Mouse (Mus musculus): ENCODE measurements at regions not wholly inside any gene's neighbourhood (a gene's known extent, or its start where the extent isn't known, plus 50 kb on each side); places are given as distances from the start of the nearest gene placed in this dataset.
"Not testable (repeated sequence)": the region's sequence is repeated elsewhere in the genome, so short reads cannot be mapped to it uniquely, and the experiment has no call there.

GRCm38 (mm10) chr11:45333756-45334155, 518.1 kb upstream of the Clint1 start:
- DNase-seq (ENCODE audit: extremely low spot score in 1 of 2, low spot score in 2 of 2), result no peak
- intact Hi-C loops (cut with DNase I), result no loop called here

GRCm38 (mm10) chr11:45349331-45349730, 502.5 kb upstream of the Clint1 start:
- intact Hi-C loops (cut with DNase I), result no loop called here

GRCm38 (mm10) chr11:45365343-45365742, 486.5 kb upstream of the Clint1 start:
- intact Hi-C loops (cut with DNase I), result no loop called here

More at GRCm38 (mm10) chr11:45349331-45349730, 502.5 kb upstream of the Clint1 start:
- DNase-seq (ENCODE audit: extremely low spot score in 1 of 2, low spot score in 2 of 2), result no peak

GRCm38 (mm10) chr11:45389243-45390146, 462.4 kb upstream of the Clint1 start:
- no peak for DNase-seq (ENCODE audit: extremely low spot score in 1 of 2, low spot score in 2 of 2)
- intact Hi-C loops (cut with DNase I), result no loop called here

More at GRCm38 (mm10) chr11:45365343-45365742, 486.5 kb upstream of the Clint1 start:
- DNase-seq (ENCODE audit: extremely low spot score in 1 of 2, low spot score in 2 of 2), result no peak

- peak in 1 of 2 experiments; percentile 35 for DNase-seq (ENCODE audit: extremely low spot score in 1 of 2, low spot score in 2 of 2)
- intact Hi-C loops (cut with DNase I), result no loop called here
These were observed 455.8 kb upstream of the Clint1 start for GRCm38 (mm10) chr11:45396009-45396408.

- intact Hi-C loops (cut with DNase I), result no loop called here
- DNase-seq (ENCODE audit: extremely low spot score in 1 of 2, low spot score in 2 of 2), result no peak
These were observed 453.7 kb upstream of the Clint1 start for GRCm38 (mm10) chr11:45398188-45398587.

GRCm38 (mm10) chr11:45404377-45405029, 447.3 kb upstream of the Clint1 start:
- no peak for DNase-seq (ENCODE audit: extremely low spot score in 1 of 2, low spot score in 2 of 2)
- intact Hi-C loops (cut with DNase I), result no loop called here

GRCm38 (mm10) chr11:45424066-45424465, 427.8 kb upstream of the Clint1 start:
- DNase-seq (ENCODE audit: extremely low spot score in 1 of 2, low spot score in 2 of 2); intact Hi-C loops (cut with DNase I): not testable (repeated sequence)

GRCm38 (mm10) chr11:45440937-45441720, 410.7 kb upstream of the Clint1 start:
- no peak for DNase-seq (ENCODE audit: extremely low spot score in 1 of 2, low spot score in 2 of 2)
- intact Hi-C loops (cut with DNase I), result no loop called here

GRCm38 (mm10) chr11:45446512-45446911, 405.3 kb upstream of the Clint1 start:
- intact Hi-C loops (cut with DNase I), result no loop called here

GRCm38 (mm10) chr11:45454234-45454633, 397.6 kb upstream of the Clint1 start:
- intact Hi-C loops (cut with DNase I), result no loop called here
- no peak for DNase-seq (ENCODE audit: extremely low spot score in 1 of 2, low spot score in 2 of 2)

More at GRCm38 (mm10) chr11:45446512-45446911, 405.3 kb upstream of the Clint1 start:
- no peak for DNase-seq (ENCODE audit: extremely low spot score in 1 of 2, low spot score in 2 of 2)

GRCm38 (mm10) chr11:45454933-45455332, 396.9 kb upstream of the Clint1 start:
- intact Hi-C loops (cut with DNase I), result no loop called here
- peak in 1 of 2 experiments; percentile 18 for DNase-seq (ENCODE audit: extremely low spot score in 1 of 2, low spot score in 2 of 2)

GRCm38 (mm10) chr11:45456724-45457123, 395.1 kb upstream of the Clint1 start:
- DNase-seq (ENCODE audit: extremely low spot score in 1 of 2, low spot score in 2 of 2), result no peak
- intact Hi-C loops (cut with DNase I), result no loop called here

GRCm38 (mm10) chr11:45457597-45457996, 394.3 kb upstream of the Clint1 start:
- intact Hi-C loops (cut with DNase I), result no loop called here
- DNase-seq (ENCODE audit: extremely low spot score in 1 of 2, low spot score in 2 of 2), result no peak

GRCm38 (mm10) chr11:45460000-45460792, 391.7 kb upstream of the Clint1 start:
- intact Hi-C loops (cut with DNase I), result no loop called here
- no peak for DNase-seq (ENCODE audit: extremely low spot score in 1 of 2, low spot score in 2 of 2)

- intact Hi-C loops (cut with DNase I), result no loop called here
- DNase-seq (ENCODE audit: extremely low spot score in 1 of 2, low spot score in 2 of 2), result no peak
These were observed 387.4 kb upstream of the Clint1 start for GRCm38 (mm10) chr11:45464501-45464900.

- intact Hi-C loops (cut with DNase I), result no loop called here
These were observed 385.5 kb upstream of the Clint1 start for GRCm38 (mm10) chr11:45466350-45466749.

GRCm38 (mm10) chr11:45472171-45472570, 379.7 kb upstream of the Clint1 start:
- DNase-seq (ENCODE audit: extremely low spot score in 1 of 2, low spot score in 2 of 2), result peak in 1 of 2 experiments; percentile 7
- intact Hi-C loops (cut with DNase I), result no loop called here

More at GRCm38 (mm10) chr11:45466350-45466749, 385.5 kb upstream of the Clint1 start:
- no peak for DNase-seq (ENCODE audit: extremely low spot score in 1 of 2, low spot score in 2 of 2)

Measured in left cerebral cortex, postnatal 10 days (tissue).